Mouse (Mus musculus) heart, adult 18-20 months (tissue): ENCODE measurements around the gene Slc22a22. TPM values are rescaled to one million over a fixed set of nuclear protein-coding genes. Genes with fewer than 3 reads are reported as not detected.
"Not testable (repeated sequence)": the region's sequence is repeated elsewhere in the genome, so short reads cannot be mapped to it uniquely, and the experiment has no call there.

ENCODE experiments used
- DNase-seq, 2 experiments: peaks; one replicate each; pipeline ENCODE4 v3.0.0; 2021 to 2022; ENCODE audit warnings: mixed read lengths in 1 of 2
- total RNA-seq, 2 experiments: library from RNA; stranded (reverse); gene quantifications; 2 replicates each; pipeline ENCODE4 v1.2.3; 2021

Gene Slc22a22
- total RNA-seq, 2 experiments from 2014 or later, result not detected

- peak in 1 of 2 experiments; percentile 24 for DNase-seq
Observed at GRCm38 (mm10) chr15:57380381-57380780, 97.0 kb downstream of the Slc22a22 start.

DNA sequence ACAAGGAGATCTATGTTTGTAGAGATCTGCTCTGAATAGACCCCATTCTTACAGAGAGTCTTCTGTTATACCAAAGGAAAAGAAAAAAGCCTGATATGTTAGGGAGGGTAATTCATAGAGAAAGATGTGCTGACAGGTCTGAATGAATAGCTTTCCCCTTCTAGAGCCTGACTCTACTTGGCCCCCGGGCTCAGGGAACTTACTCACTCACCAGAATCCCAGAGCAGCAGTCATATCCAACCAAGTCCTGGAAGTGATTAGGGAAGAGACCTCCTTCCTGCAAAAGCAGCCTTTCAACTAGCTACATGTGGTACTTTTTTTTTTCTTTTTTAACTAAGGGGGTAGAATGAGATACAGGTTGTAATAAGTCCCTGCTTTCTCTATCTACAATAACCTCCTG is 111.0 kb downstream of the Slc22a22 start:
- no peak for DNase-seq

- DNase-seq, result no peak
Observed at GRCm38 (mm10) chr15:57355278-57355677, 122.1 kb downstream of the Slc22a22 start.

DNA sequence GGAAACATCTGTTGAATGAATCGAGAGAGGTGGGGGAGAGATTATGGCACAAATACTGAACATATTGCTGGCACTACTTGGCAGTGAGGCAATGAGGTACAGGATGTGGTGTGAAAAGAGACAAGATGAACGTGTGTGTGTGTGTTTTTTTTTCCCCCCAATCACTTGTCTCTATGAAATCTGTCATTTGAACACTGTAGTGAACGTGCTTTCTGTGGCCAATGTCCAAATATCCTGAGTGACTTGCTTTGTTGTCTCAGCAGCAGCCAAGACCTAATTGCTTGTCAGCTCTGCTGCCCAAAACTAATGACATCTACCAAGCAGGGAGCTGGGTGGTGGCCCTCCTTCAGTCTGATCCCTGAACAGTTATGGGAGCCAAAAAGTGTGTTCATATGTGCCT is 136.9 kb downstream of the Slc22a22 start:
- DNase-seq, result no peak

- no peak for DNase-seq
Observed at GRCm38 (mm10) chr15:57331326-57331725, 146.1 kb downstream of the Slc22a22 start.

GRCm38 (mm10) chr15:57318001-57318400 is 159.4 kb downstream of the Slc22a22 start:
- DNase-seq, result no peak

DNA sequence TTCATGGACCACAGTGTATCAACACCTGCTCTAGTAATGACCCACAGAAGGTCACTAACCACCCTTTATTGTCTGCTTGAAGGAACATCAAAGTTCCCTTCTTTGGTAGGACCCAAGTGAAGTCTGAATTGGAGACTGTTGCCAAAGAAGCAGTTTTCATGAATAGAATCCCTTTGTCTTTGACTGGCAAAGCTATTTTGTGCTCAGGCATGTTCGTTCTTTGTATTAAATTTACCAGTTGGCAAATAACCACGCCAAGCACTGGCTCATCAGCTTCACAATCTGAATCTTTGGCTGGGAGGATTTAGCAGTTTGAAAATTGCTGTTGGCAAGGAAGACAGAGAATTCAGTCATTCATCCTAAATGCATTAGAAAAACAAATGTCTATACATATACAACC is 160.9 kb downstream of the Slc22a22 start:
- DNase-seq, result no peak

DNA sequence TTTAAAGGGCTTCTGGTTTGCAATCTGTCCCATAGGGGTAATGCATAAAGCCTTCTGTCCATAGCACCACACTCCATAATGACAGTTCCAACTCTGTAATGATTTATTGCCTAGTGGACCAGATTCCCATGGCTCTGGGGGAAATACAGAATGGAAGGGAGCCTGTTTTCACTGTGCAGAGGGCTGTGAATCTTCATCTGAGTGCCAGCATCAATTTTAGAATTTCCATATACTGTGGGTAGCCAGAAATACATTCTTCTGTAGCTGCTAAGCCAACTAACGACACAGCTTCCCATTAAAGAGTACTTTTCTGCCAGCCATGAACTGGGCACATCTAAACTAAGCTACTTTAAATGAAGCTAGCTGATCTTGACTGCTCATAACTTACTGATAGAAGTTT is 174.7 kb downstream of the Slc22a22 start:
- DNase-seq, result no peak

GRCm38 (mm10) chr15:57278505-57278904 is 198.9 kb downstream of the Slc22a22 start:
- DNase-seq, result no peak

- no peak for DNase-seq
Observed at GRCm38 (mm10) chr15:57276411-57276810, 201.0 kb downstream of the Slc22a22 start.

GRCm38 (mm10) chr15:57240061-57240460 is 237.4 kb downstream of the Slc22a22 start:
- DNase-seq, result not testable (repeated sequence)

- peak in 1 of 2 experiments; percentile 11 for DNase-seq
Observed at GRCm38 (mm10) chr15:57230439-57230838, 247.0 kb downstream of the Slc22a22 start.

DNA sequence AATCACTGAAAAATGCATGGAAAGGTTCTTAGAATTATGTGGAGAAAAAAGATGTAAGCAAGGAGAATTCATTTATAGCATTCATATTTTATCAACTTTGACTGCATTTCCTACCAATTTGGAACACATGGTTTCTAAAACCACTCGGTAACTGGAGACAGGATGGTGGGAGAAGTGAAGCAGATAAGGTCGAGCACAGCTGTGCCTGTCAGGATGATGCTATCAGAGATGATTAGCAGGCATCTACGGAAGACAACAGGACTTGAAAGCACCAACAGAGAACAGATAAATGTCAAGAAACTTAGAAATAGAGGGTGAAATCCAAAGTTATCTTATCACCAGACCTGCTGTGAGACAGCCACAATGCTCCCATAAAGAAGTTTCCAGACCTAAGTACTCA is 272.1 kb downstream of the Slc22a22 start:
- no peak for DNase-seq

DNA sequence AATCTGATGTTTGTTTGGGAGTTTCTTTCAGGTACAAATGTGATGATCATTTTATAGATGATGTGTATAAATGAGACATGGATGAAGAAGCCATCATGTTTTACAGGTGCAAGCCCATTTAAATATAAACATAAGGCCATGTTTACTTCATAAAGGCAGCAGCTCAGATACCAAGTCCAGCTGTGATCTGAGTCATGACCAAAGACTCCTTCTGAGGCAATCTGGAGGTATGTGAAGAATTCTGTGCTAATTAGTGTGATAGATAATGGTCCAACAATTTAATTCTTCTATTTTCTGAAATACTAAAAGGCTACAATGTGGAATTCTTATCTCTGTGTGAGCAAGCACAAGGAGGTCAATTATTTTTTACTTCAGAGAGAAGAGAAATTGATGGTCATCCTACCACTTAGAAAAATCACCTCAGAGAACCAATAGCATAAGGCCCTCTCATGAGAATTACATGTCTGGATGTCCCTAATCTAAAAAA is 272.9 kb downstream of the Slc22a22 start:
- no peak for DNase-seq
